ENCODE assay signal across 26 mouse cellular contexts in the genomic region with DNA sequence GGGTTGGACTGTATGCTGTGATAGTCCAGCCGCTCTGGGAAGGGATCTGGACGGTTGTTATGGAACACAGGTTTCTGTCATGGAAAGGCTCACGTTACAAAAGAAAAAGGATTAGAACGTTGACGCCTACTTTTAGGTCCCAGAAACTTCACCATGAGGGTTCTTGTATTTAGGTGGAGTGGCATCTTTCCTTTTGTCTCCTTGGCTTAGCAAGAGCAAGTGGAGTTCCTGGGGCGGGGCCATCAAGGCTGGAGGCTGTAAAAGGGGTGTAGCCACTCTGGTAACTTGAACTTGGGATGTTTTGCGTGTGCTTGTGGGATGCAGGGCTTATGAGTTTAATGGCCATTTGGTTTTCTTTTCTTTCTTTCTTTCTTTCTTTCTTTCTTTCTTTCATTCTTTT. TPM values are rescaled to one million over a fixed set of nuclear protein-coding genes. Genes with fewer than 3 reads are reported as not detected.
DNase-seq lines count a peak whose midpoint lies in the region; ATAC-seq lines count a peak whose summit lies in the region.
"Had no signal": no experiment of that assay in that cellular context is flagged by ENCODE, and none has a peak within 500 bp of the region (broad histone marks: within the 10 kb centered on the region; RNA-seq: fewer than 3 reads in every experiment).

No protein-coding gene starts in this region.

- no peaks in the 10 kb centered on the region for H3K36me3 ChIP-seq in embryonic facial prominence, embryonic 14.5 days (ENCODE audit: control insufficient read depth, insufficient read depth, low read length)
- no peaks in the 10 kb centered on the region for H3K36me3 ChIP-seq in embryonic facial prominence, embryonic 10.5 days (replicated peaks)
- no peaks in the 10 kb centered on the region for H3K36me3 ChIP-seq in stomach, embryonic 16.5 days (ENCODE audit: control insufficient read depth, insufficient read depth, low read length)
- H3K36me3 ChIP-seq: embryonic facial prominence, embryonic 13.5 days; forebrain, embryonic 12.5 days; forebrain, embryonic 15.5 days; heart, embryonic 15.5 days; hindbrain, embryonic 10.5 days; intestine, embryonic 15.5 days had no signal

- H3K4me3 ChIP-seq in embryonic facial prominence, embryonic 14.5 days (ENCODE audit: low read depth, low read length): no peak overlapping the region
- no peak overlapping the region for H3K4me3 ChIP-seq in embryonic facial prominence, embryonic 10.5 days
- no peak overlapping the region for H3K4me3 ChIP-seq in stomach, embryonic 16.5 days (replicated peaks; ENCODE audit: low read length)
- H3K4me3 ChIP-seq: embryonic facial prominence, embryonic 13.5 days; forebrain, embryonic 12.5 days; forebrain, embryonic 15.5 days; gastrocnemius, adult 2 months; heart, embryonic 12.5 days; heart, embryonic 15.5 days; hindbrain, embryonic 10.5 days; hindbrain, embryonic 13.5 days; intestine, embryonic 15.5 days had no signal

- H3K9me3 ChIP-seq in embryonic facial prominence, embryonic 14.5 days (ENCODE audit: control insufficient read depth, low read length): no peaks in the 10 kb centered on the region
- H3K9me3 ChIP-seq in embryonic facial prominence, embryonic 10.5 days: no peaks in the 10 kb centered on the region
- H3K9me3 ChIP-seq in stomach, embryonic 16.5 days (replicated peaks; ENCODE audit: control insufficient read depth, low read length): no peaks in the 10 kb centered on the region
- H3K9me3 ChIP-seq: embryonic facial prominence, embryonic 13.5 days; forebrain, embryonic 12.5 days; forebrain, embryonic 15.5 days; heart, embryonic 12.5 days; heart, embryonic 15.5 days; hindbrain, embryonic 10.5 days; hindbrain, embryonic 13.5 days; intestine, embryonic 15.5 days had no signal

- H3K4me2 ChIP-seq in embryonic facial prominence, embryonic 14.5 days (ENCODE audit: low read depth, low read length): no peak overlapping the region
- H3K4me2 ChIP-seq in stomach, embryonic 16.5 days (ENCODE audit: low read depth, low read length): no peak overlapping the region
- H3K4me2 ChIP-seq: embryonic facial prominence, embryonic 13.5 days; forebrain, embryonic 12.5 days; forebrain, embryonic 15.5 days; heart, embryonic 12.5 days; heart, embryonic 15.5 days; hindbrain, embryonic 13.5 days; intestine, embryonic 15.5 days had no signal

- 62% methylated on average over 7 of the region's 7 CpGs for WGBS in embryonic facial prominence, embryonic 14.5 days
- 81% methylated on average over 7 of the region's 7 CpGs for WGBS in embryonic facial prominence, embryonic 10.5 days
- WGBS in stomach, embryonic 16.5 days: 82% methylated on average over 7 of the region's 7 CpGs

- DNase-seq in embryonic facial prominence, embryonic 14.5 days (ENCODE audit: low spot score): peak; percentile 54
- no peak for DNase-seq in embryonic facial prominence, embryonic 10.5 days (ENCODE audit: low spot score)
- DNase-seq in R1 (ENCODE audit: low read depth, low spot score): peak; percentile 73
- no peak for DNase-seq in heart, adult 18-20 months
- no peak for DNase-seq in layer of hippocampus, adult 18-20 months (ENCODE audit: low spot score in 2 of 2)
- DNase-seq: adrenal gland, postnatal 10 days; adrenal gland, postnatal 36 days; cerebellum, adult 2 months; cerebellum, adult 9-11 months; cerebellum, postnatal 25 days; gastrocnemius, adult 2 months; gastrocnemius, postnatal 14 days; heart, adult 11 months; heart, postnatal 10 days; heart, postnatal 36 days; kidney, adult 11 months had no signal

- peaks cover 10% of the 10 kb centered on the region for H3K4me1 ChIP-seq in embryonic facial prominence, embryonic 14.5 days (ENCODE audit: control insufficient read depth, insufficient read depth, low read length)
- peaks cover 17% of the 10 kb centered on the region for H3K4me1 ChIP-seq in embryonic facial prominence, embryonic 10.5 days
- H3K4me1 ChIP-seq in stomach, embryonic 16.5 days (ENCODE audit: control insufficient read depth, insufficient read depth, low read length): peaks cover 6% of the 10 kb centered on the region; the same call in 1 of the 2 replicates

- no peaks in the 10 kb centered on the region for H3K27me3 ChIP-seq in embryonic facial prominence, embryonic 14.5 days (replicated peaks; ENCODE audit: control insufficient read depth, insufficient read depth, low read length)
- H3K27me3 ChIP-seq in embryonic facial prominence, embryonic 10.5 days (replicated peaks; ENCODE audit: low read depth, poor library complexity, severe bottlenecking): no peaks in the 10 kb centered on the region
- H3K27me3 ChIP-seq in stomach, embryonic 16.5 days (ENCODE audit: control insufficient read depth, insufficient read depth, low read length): no peaks in the 10 kb centered on the region
- H3K27me3 ChIP-seq: embryonic facial prominence, embryonic 13.5 days; forebrain, embryonic 12.5 days; forebrain, embryonic 15.5 days; heart, embryonic 12.5 days; heart, embryonic 15.5 days; hindbrain, embryonic 13.5 days; intestine, embryonic 15.5 days had no signal

- H3K9ac ChIP-seq in embryonic facial prominence, embryonic 14.5 days (ENCODE audit: low read depth, low read length): no peak overlapping the region
- H3K9ac ChIP-seq in stomach, embryonic 16.5 days (ENCODE audit: low read length): no peak overlapping the region
- H3K9ac ChIP-seq: embryonic facial prominence, embryonic 13.5 days; forebrain, embryonic 12.5 days; forebrain, embryonic 15.5 days; heart, embryonic 12.5 days; heart, embryonic 15.5 days; hindbrain, embryonic 13.5 days; intestine, embryonic 15.5 days had no signal

- no peak overlapping the region for H3K27ac ChIP-seq in embryonic facial prominence, embryonic 14.5 days (replicated peaks; ENCODE audit: low read depth, low read length)
- no peak overlapping the region for H3K27ac ChIP-seq in embryonic facial prominence, embryonic 10.5 days (replicated peaks)
- H3K27ac ChIP-seq in stomach, embryonic 16.5 days (ENCODE audit: low read length): peak overlapping the region; percentile 36; the same call in 1 of the 2 replicates
- H3K27ac ChIP-seq: embryonic facial prominence, embryonic 13.5 days; forebrain, embryonic 12.5 days; forebrain, embryonic 15.5 days; gastrocnemius, adult 2 months; heart, embryonic 15.5 days; hindbrain, embryonic 10.5 days; hindbrain, embryonic 13.5 days; intestine, embryonic 15.5 days had no signal

- no peak for ATAC-seq in embryonic facial prominence, embryonic 14.5 days (ENCODE audit: low read depth)
- ATAC-seq in stomach, embryonic 16.5 days (ENCODE audit: insufficient read depth, low FRiP score): no peak
- ATAC-seq: forebrain, embryonic 15.5 days; hindbrain, embryonic 16.5 days; intestine, embryonic 15.5 days had no signal

RNA-seq across cellular contexts. Expression of a gene that starts 18.3 kb away (rescaled TPM):
- 11.5 and 12.0 TPM in 2 replicates for polyA plus RNA-seq in embryonic facial prominence, embryonic 14.5 days (2014; fragmentation: Nextera tagmentation; extraction: Ambion mirVana)
- polyA plus RNA-seq in embryonic facial prominence, embryonic 10.5 days (2016; fragmentation: Nextera tagmentation; extraction: Ambion mirVana): 0.40 and 0.72 TPM in 2 replicates
- polyA plus RNA-seq in stomach, embryonic 16.5 days (2015; fragmentation: Nextera tagmentation; extraction: Ambion mirVana): 16.3 and 26.5 TPM in 2 replicates
- under 1 TPM; 0.35 to 0.54 TPM for total RNA-seq in heart, adult 18-20 months (2021)
- total RNA-seq in layer of hippocampus, adult 18-20 months (2021): 10 to 100 TPM; 26.4 to 30.5 TPM

Comparison
In these comparisons a context has a peak if more than half of its experiments do, and no peak if none do; other contexts are left out.
1. DNase-seq: peak in embryonic facial prominence, embryonic 14.5 days (single experiment) and R1 (single experiment); none in embryonic facial prominence, embryonic 10.5 days (single experiment), heart, adult 18-20 months (0 of 2) and layer of hippocampus, adult 18-20 months (0 of 2).